Mouse (Mus musculus) G1E (cell line): ENCODE results near the gene Capn9.

ENCODE experiments used
- CTCF ChIP-seq: IDR thresholded peaks from 2 replicates; pipeline ENCODE4 v1.5.1; 2012; ENCODE audit warnings: low read depth, low read length, inconsistent platforms, mixed read lengths
- GATA1 ChIP-seq: IDR thresholded peaks from 2 replicates; pipeline ENCODE4 v1.6.1; 2012; ENCODE audit warnings: borderline replicate concordance, low read length, inconsistent platforms, mixed read lengths
- TAL1 ChIP-seq: conservative IDR thresholded peaks from 2 replicates; pipeline ENCODE4 v1.6.1; 2012; ENCODE audit warnings: low read depth, low read length, inconsistent platforms, mixed read lengths

GRCm38 (mm10) chr8:124635247-124635502 is 59.3 kb downstream of the Capn9 start:
- no peak for TF ChIP-seq TAL1
- TF ChIP-seq GATA1, result no peak
- no peak for TF ChIP-seq CTCF
